Mouse (Mus musculus) T-helper 17 cell (primary cell): ENCODE results near the gene Ska2.

Source experiments
- in situ Hi-C, 2 experiments: fragments of 300-600 bp; cut with MboI, MseI; formaldehyde crosslinking; loops; 1 replicate in 1 of 2; 2 replicates in 1 of 2; pipeline ENCODE4 v1.15.1; 2025; ENCODE audit warnings: high pct_unique_total_duplicates in 2 of 2

Ska2 gene

GRCm38 (mm10) chr11:87108755-87109518 is at the start of gene Ska2:
Gene Ska2 (plus strand): TSS chr11:87109234.
- in situ Hi-C loops, result no loop called here

- in situ Hi-C loops, result no loop called here
Observed at GRCm38 (mm10) chr11:87060410-87060809, 48.6 kb upstream of the Ska2 start.

GRCm38 (mm10) chr11:87062087-87062486 is 46.9 kb upstream of the Ska2 start:
- in situ Hi-C loops, result no loop called here

GRCm38 (mm10) chr11:87073343-87073865 is 35.6 kb upstream of the Ska2 start:
- in situ Hi-C loops, result no loop called here

- in situ Hi-C loops, result no loop called here
Observed at GRCm38 (mm10) chr11:87073866-87074440, 35.1 kb upstream of the Ska2 start, which contains the start of gene Gdpd1. Gene Gdpd1 (minus strand): TSS chr11:87074062.

- in situ Hi-C loops, result no loop called here
Observed at GRCm38 (mm10) chr11:87083712-87084111, 25.3 kb upstream of the Ska2 start.

- in situ Hi-C loops, result no loop called here
Observed at GRCm38 (mm10) chr11:87085461-87085860, 23.6 kb upstream of the Ska2 start.

GRCm38 (mm10) chr11:87086290-87086984 is 22.6 kb upstream of the Ska2 start, which contains the start of gene Smg8:
Gene Smg8 (minus strand): TSS chr11:87086774.
- in situ Hi-C loops, result no loop called here

GRCm38 (mm10) chr11:87087142-87087541 is 21.9 kb upstream of the Ska2 start:
- in situ Hi-C loops, result no loop called here

GRCm38 (mm10) chr11:87108409-87108754 is 652 bp upstream of the Ska2 start, which contains the start of gene Prr11:
Gene Prr11 (minus strand): TSS chr11:87108708.
- in situ Hi-C loops, result no loop called here

- in situ Hi-C loops, result no loop called here
Observed at GRCm38 (mm10) chr11:87109519-87110171, 611 bp downstream of the Ska2 start.

- in situ Hi-C loops, result no loop called here
Observed at GRCm38 (mm10) chr11:87110172-87110909, 1.3 kb downstream of the Ska2 start.

GRCm38 (mm10) chr11:87121864-87122263 is 12.8 kb downstream of the Ska2 start:
- in situ Hi-C loops, result no loop called here

GRCm38 (mm10) chr11:87125562-87125961 is 16.5 kb downstream of the Ska2 start:
- in situ Hi-C loops, result no loop called here

GRCm38 (mm10) chr11:87126281-87126823 is 17.3 kb downstream of the Ska2 start:
- in situ Hi-C loops, result no loop called here

- in situ Hi-C loops, result no loop called here
Observed at GRCm38 (mm10) chr11:87126824-87127816, 18.1 kb downstream of the Ska2 start, which contains the start of gene Trim37. Gene Trim37 (plus strand): TSS chr11:87127077.

- in situ Hi-C loops, result no loop called here
Observed at GRCm38 (mm10) chr11:87136233-87136632, 27.2 kb downstream of the Ska2 start.

GRCm38 (mm10) chr11:87158012-87158411 is 49.0 kb downstream of the Ska2 start:
- in situ Hi-C loops, result no loop called here

GRCm38 (mm10) chr11:87162687-87163086 is 53.7 kb downstream of the Ska2 start:
- in situ Hi-C loops, result no loop called here
